Mouse (Mus musculus): ENCODE measurements at regions not wholly inside any gene's neighbourhood (a gene's known extent, or its start where the extent isn't known, plus 50 kb on each side); places are given as distances from the start of the nearest gene placed in this dataset.

GRCm38 (mm10) chr2:21294002-21294401 lies 73.3 kb upstream of the Gpr158 start:
- H3K4me1 ChIP-seq (ENCODE audit: control insufficient read depth, insufficient read depth, low read length): no peaks in the 10 kb centered on the region
- H3K4me3 ChIP-seq (replicated peaks; ENCODE audit: extremely low read depth, low read depth, low read length): no peak overlapping the region
- DNase-seq: no peak
- TF ChIP-seq CTCF (IDR thresholded peaks at IDR 0.05; ENCODE audit: insufficient read depth, low read length) (no peak), POLR2A (IDR thresholded peaks at IDR 0.05; ENCODE audit: borderline replicate concordance, extremely low read depth, low read depth, low read length) (no peak)
- 65% methylated on average over 2 of the region's 2 CpGs for WGBS

DNA sequence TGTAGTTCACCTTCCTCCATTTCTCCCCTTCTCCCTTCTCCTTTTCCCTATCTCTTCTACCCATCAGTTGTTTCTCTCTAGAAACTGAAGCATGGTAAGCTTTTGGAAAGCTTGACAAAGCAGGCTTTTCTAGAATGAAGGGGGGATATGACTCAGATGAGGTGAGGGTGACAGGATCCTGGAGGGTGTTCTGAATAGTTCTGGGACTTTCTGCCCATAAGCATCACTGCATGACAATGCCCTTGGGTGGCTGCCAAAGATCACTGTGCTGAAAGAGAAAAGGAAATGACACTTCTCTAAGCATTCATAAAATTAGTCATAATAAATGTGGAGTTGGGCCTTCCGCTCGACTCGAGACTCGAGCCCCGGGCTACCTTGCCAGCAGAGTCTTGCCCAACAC lies 67.7 kb upstream of the Gpr158 start:
- WGBS: 30% methylated on average over 5 of the region's 5 CpGs
- Histone ChIP-seq H3K4me1 (ENCODE audit: control insufficient read depth, insufficient read depth, low read length) (no peaks in the 10 kb centered on the region), H3K4me3 (replicated peaks; ENCODE audit: extremely low read depth, low read depth, low read length) (no peak overlapping the region)
- no peak for DNase-seq
- TF ChIP-seq POLR2A (IDR thresholded peaks at IDR 0.05; ENCODE audit: borderline replicate concordance, extremely low read depth, low read depth, low read length): no peak
- no peak for TF ChIP-seq CTCF (IDR thresholded peaks at IDR 0.05; ENCODE audit: insufficient read depth, low read length)
